Mouse (Mus musculus) heart, embryonic 14.5 days (tissue): Measurements from ENCODE around the gene Nrk. TPM values are rescaled to one million over a fixed set of nuclear protein-coding genes. Genes with fewer than 3 reads are reported as not detected.

Source experiments
- ATAC-seq: fragments of 200-750 bp; cut with Nextera tagmentation; 2 replicates; pipeline ENCODE4 v1.8.0; 2017; ENCODE audit warnings: low read depth, moderate TSS enrichment; ENCODE audit not compliant: insufficient number of reproducible peaks, insufficient read depth, low FRiP score
- H3K27ac ChIP-seq, 2 experiments: fragments of 200-500 bp in 1 of 2; fragments of 300-500 bp in 1 of 2; sonication (generic) in 1 of 2; replicated peaks in 1 of 2; 2 replicates each; pipeline ENCODE4 v1.5.1; 2012 to 2014; ENCODE audit warnings: low read depth in 2 of 2, low read length in 2 of 2, control low read depth in 1 of 2, mild to moderate bottlenecking in 1 of 2, mixed read lengths in 1 of 2; ENCODE audit not compliant: control insufficient read depth in 1 of 2, insufficient read depth in 1 of 2
- H3K27me3 ChIP-seq: fragments of 300-500 bp; sonication (generic); 2 replicates; pipeline ENCODE4 v1.6.1; 2014; ENCODE audit warnings: mild to moderate bottlenecking, low read length, control low read depth; ENCODE audit not compliant: control insufficient read depth, insufficient read depth
- H3K36me3 ChIP-seq: fragments of 300-500 bp; sonication (generic); 2 replicates; pipeline ENCODE4 v1.6.1; 2014; ENCODE audit warnings: mild to moderate bottlenecking, control low read depth, low read length, mixed read lengths; ENCODE audit not compliant: control insufficient read depth, insufficient read depth
- H3K4me1 ChIP-seq, 2 experiments: fragments of 200-500 bp in 1 of 2; fragments of 300-500 bp in 1 of 2; sonication (generic) in 1 of 2; 2 replicates each; pipeline ENCODE4 v1.6.1; 2012 to 2014; ENCODE audit warnings: low read length in 2 of 2, control low read depth in 1 of 2, mixed read lengths in 1 of 2; ENCODE audit not compliant: control insufficient read depth in 2 of 2, insufficient read depth in 2 of 2
- H3K4me2 ChIP-seq: fragments of 300-500 bp; sonication (generic); 2 replicates; pipeline ENCODE4 v1.6.1; 2014; ENCODE audit warnings: mild to moderate bottlenecking, low read length
- H3K4me3 ChIP-seq, 2 experiments: fragments of 200-500 bp in 1 of 2; fragments of 300-500 bp in 1 of 2; sonication (generic) in 1 of 2; 2 replicates each; pipeline ENCODE4 v1.5.1; 2012 to 2014; ENCODE audit warnings: low read length in 2 of 2, mild to moderate bottlenecking in 2 of 2, control low read depth in 1 of 2, low read depth in 1 of 2, moderate library complexity in 1 of 2; ENCODE audit not compliant: control insufficient read depth in 1 of 2, insufficient read depth in 1 of 2
- H3K9ac ChIP-seq: fragments of 300-500 bp; sonication (generic); 2 replicates; pipeline ENCODE4 v1.6.1; 2014; ENCODE audit warnings: mild to moderate bottlenecking, low read length
- H3K9me3 ChIP-seq: fragments of 300-500 bp; sonication (generic); 2 replicates; pipeline ENCODE4 v1.6.1; 2016; ENCODE audit warnings: low read length, control low read depth; ENCODE audit not compliant: control insufficient read depth
- WGBS: fragments of 180-500 bp; shearing (Covaris S2); extraction: QIAGEN DNeasy Blood & Tissue Kit; methylation state at CpG from one replicate; pipeline ENCODE4 v1.1.7; 2014; 5-methylcytosine and 5-hydroxymethylcytosine counted together
- polyA plus RNA-seq: library from polyadenylated mRNA; unstranded; fragments of >200 nt; fragmentation: Nextera tagmentation; extraction: Ambion mirVana; gene quantifications from 2 replicates; pipeline ENCODE4 v1.2.1, GENCODE M21; 2014

Gene Nrk
- 37.2 and 44.9 TPM in 2 replicates for polyA plus RNA-seq

DNA sequence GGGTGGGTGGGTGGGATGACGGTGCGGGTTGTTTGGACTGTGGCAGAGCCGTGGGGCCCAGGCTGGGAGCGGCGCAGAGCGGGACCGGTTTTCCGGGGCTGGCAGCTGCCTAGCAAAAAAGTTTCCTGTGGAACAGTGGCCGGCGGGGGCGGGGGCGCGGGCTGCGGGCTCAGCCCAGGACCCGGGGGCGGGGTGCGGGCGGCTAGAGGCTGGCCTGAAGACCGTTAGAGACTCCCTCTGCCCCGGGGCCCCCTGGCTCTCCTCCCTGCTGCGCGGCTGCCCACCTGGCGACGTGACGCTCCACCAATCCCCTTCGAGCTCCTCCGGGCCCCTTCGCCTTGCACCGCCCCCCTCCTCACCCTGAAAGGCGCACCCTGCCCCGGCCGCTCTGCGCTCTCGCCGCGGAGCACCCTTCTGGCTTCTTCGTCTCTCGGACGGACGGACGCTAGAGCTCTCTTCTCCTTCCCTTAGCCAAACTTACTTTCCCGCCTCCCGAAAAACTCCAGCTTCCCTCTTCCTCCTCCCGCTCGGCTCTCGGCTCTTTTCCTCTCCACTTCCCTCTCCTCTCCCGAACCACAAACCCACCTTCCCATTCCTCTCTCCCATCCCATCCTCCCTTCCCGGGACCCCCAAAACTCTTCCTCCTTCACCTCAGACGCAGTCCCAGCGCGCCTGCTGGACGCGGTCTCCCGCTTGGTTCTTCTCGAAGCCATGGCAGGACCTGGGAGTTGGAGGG is at the start of gene Nrk:
Gene Nrk (plus strand): TSS at position 390 of the 736 bp plus-strand sequence.
- Histone ChIP-seq H3K4me1 (no peaks in the 10 kb centered on the region), H3K27me3 (no peaks in the 10 kb centered on the region), H3K9me3 (no peaks in the 10 kb centered on the region), H3K4me2 (peak within 1 kb of the TSS; percentile 81), H3K9ac (peak within 1 kb of the TSS; percentile 68), H3K36me3 (no peaks in the 10 kb centered on the region), H3K4me3 (peak within 1 kb of the TSS; percentile 51 to 62), H3K27ac (peak within 1 kb of the TSS; percentile 59 to 62)
- ATAC-seq: peak; percentile 95
- WGBS: 19% methylated on average over 44 of the region's 55 CpGs

DNA sequence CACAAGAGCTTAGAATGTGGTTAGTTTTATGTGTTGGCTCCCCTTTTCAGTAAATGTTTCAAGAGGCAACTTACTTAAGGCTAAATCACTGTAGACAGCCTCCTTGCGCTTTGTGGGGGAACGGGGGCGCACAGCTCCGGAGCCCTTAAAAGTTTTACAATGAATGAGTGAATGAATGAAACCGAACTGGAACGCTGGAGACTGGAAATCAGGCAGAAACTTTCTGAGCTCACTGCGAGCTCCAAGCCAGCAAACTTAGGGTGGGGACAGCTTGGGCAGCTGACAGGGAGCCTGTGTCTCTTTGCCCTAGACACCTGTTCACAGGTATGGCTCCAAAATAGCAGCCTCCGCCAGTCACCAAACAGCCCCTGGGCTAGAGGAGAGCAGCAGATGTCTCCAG is 864 bp upstream of the Nrk start:
- H3K27ac ChIP-seq: peak overlapping the region in 1 of 2 experiments; percentile 27; a peak in 2 of 4 replicates
- H3K36me3 ChIP-seq: no peaks in the 10 kb centered on the region
- peak overlapping the region; percentile 81 for H3K4me2 ChIP-seq
- WGBS: 25% methylated on average over 8 of the region's 8 CpGs
- no peaks in the 10 kb centered on the region for H3K27me3 ChIP-seq
- ATAC-seq: no peak
- H3K4me3 ChIP-seq: peak overlapping the region; percentile 42 to 51
- H3K9me3 ChIP-seq: no peaks in the 10 kb centered on the region
- H3K9ac ChIP-seq: peak overlapping the region; percentile 50
- H3K4me1 ChIP-seq: no peaks in the 10 kb centered on the region

DNA sequence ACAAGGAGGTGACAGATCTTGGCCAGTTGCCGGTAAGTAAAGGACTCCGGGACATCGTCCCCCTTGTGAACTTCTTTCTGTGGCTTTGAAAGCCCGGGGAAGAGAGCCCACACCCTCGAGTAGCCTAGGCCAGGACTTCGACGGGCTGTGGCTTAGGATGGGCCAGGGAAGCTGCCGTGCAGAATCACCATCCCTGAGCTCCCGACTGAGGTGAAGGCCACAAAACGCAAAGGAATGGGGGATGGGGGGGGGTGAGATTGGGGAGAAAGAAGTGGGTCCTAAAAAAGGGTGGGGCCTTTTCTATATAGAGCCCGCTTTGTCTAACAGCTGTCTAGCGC is 516 bp downstream of the Nrk start:
- no peaks in the 10 kb centered on the region for H3K4me1 ChIP-seq
- H3K4me3 ChIP-seq: peak overlapping the region; percentile 51 to 62
- no peaks in the 10 kb centered on the region for H3K36me3 ChIP-seq
- WGBS: 36% methylated on average over 12 of the region's 12 CpGs
- ATAC-seq: no peak
- H3K27me3 ChIP-seq: no peaks in the 10 kb centered on the region
- peak overlapping the region; percentile 81 for H3K4me2 ChIP-seq
- H3K27ac ChIP-seq: peak overlapping the region; percentile 59 to 62
- no peaks in the 10 kb centered on the region for H3K9me3 ChIP-seq
- peak overlapping the region; percentile 68 for H3K9ac ChIP-seq

DNA sequence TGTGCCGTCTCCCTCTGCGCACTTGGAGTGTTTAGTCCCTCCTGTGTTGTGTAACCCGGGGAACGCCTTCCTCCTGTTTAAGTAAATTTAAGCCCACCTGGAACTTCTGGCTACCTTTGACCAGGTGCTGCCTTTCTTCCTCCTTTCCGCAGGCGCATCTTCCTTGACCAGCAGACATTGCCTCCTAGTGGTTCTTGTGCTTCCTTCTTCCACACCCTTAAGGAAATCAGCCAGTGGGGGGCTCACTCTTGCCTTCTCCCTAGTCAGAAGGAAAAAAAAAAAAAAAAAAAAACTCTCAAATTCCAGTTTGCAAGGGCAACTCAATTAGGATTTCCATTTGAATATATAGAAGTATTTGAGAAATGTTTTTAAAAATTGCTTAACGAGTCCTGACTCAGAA is 4.8 kb downstream of the Nrk start:
- 62% methylated on average over 7 of the region's 7 CpGs for WGBS
- Histone ChIP-seq H3K36me3 (no peaks in the 10 kb centered on the region), H3K27me3 (no peaks in the 10 kb centered on the region), H3K27ac (no peak overlapping the region), H3K4me3 (no peak overlapping the region), H3K9ac (no peak overlapping the region), H3K9me3 (no peaks in the 10 kb centered on the region), H3K4me2 (no peak overlapping the region), H3K4me1 (no peaks in the 10 kb centered on the region)
- ATAC-seq: no peak

DNA sequence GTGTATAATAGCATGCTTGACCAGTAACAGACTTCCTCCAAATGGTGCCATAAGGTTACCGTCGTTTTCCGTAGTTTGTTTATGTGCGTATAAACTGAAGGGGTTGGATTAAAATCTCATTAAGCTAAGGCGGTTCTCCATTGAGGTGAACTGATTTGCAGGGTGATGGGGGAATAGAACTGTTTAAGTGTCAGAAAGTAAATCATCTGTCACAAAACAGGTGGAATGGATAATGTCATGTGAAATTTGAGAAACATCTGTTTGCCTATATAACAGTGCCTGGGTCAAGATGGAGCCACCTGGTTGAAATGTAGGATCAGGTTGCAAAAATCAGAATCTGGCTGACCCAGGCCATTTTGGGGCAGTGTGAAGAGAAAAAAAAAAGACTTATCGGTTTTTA is 29.7 kb downstream of the Nrk start:
- no peaks in the 10 kb centered on the region for H3K27me3 ChIP-seq
- H3K4me3 ChIP-seq: no peak overlapping the region
- H3K27ac ChIP-seq: no peak overlapping the region
- no peak for ATAC-seq
- H3K9ac ChIP-seq: no peak overlapping the region
- no peaks in the 10 kb centered on the region for H3K36me3 ChIP-seq
- 89% methylated on average over 6 of the region's 6 CpGs for WGBS
- no peaks in the 10 kb centered on the region for H3K9me3 ChIP-seq
- no peak overlapping the region for H3K4me2 ChIP-seq
- H3K4me1 ChIP-seq: no peaks in the 10 kb centered on the region

DNA sequence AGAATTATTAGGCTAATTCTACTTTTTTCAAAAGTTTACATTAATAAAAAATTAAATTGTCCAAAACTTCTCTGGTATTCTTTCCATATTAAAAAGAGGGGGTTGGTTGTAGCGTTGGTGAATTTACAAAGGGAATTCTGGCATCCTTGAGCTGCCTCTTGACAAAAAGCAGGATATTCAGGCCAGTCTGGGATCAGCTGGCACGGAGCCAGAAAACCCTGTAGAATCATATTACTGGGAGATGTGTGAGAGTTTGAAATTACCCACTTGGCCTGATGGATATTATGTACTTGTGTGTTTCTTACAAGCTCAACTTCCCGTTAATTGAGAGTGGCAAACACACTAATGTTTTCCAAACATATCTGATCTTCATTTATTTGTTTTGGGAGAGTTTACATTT is 46.5 kb downstream of the Nrk start:
- Histone ChIP-seq H3K4me2 (no peak overlapping the region), H3K9me3 (no peaks in the 10 kb centered on the region), H3K9ac (no peak overlapping the region), H3K27ac (no peak overlapping the region), H3K4me3 (no peak overlapping the region), H3K27me3 (no peaks in the 10 kb centered on the region), H3K36me3 (0 out of 2 replicates have a peak, but pooled peaks cover 4% of the 10 kb centered on the region), H3K4me1 (no peaks in the 10 kb centered on the region)
- ATAC-seq: no peak
- WGBS: 24% methylated on average over 3 of the region's 3 CpGs

DNA sequence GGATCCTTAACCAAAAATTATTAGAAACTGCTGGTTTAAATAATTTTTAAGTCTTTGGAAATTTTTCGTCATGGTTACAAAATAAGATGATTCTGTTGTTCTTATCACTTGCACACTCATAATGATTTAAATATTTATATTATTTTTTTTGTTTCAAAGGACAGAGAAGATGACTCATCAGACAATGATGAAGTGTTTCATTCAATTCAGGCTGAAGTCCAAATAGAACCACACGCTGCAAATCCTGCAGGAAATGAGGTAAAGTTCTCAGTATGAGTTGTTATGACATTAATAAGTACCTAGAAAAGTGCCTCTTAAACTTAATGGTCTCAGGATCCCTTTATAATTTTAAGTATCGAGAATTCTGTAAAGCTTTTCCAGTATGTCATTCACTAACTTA is 64.3 kb downstream of the Nrk start:
- H3K4me1 ChIP-seq: no peaks in the 10 kb centered on the region; a peak in 1 of 4 replicates
- H3K9me3 ChIP-seq: no peaks in the 10 kb centered on the region

DNA sequence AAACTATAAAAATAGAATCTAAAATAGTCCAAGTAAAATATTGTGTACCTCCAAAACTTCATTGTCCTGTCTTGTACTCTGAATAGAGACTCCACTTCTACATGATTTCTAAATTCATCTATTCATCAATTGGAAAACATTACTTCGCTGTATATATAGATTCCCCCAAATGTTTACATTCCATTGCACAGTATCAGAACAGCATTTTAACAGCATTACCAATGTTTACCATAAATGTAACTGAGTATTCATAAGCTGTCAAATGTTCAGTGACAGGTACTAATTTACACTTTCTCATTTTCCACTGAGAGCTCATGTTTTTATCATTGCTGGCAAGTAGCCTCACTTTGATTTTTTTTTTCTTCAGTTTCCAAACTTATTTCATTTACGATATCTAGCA is 65.0 kb downstream of the Nrk start:
- H3K4me2 ChIP-seq: no peak overlapping the region
- 0 out of 2 replicates have a peak, but pooled peaks cover 4% of the 10 kb centered on the region for H3K36me3 ChIP-seq
- no peaks in the 10 kb centered on the region for H3K27me3 ChIP-seq
- no peak overlapping the region for H3K9ac ChIP-seq
- H3K27ac ChIP-seq: no peak overlapping the region
- H3K4me1 ChIP-seq: no peaks in the 10 kb centered on the region; a peak in 1 of 4 replicates
- no peak for ATAC-seq
- no peak overlapping the region for H3K4me3 ChIP-seq
- no peaks in the 10 kb centered on the region for H3K9me3 ChIP-seq
- 82% methylated on average over 2 of the region's 2 CpGs for WGBS

More for the DNA sequence above, 64.3 kb downstream of the Nrk start:
- ATAC-seq: no peak
- Histone ChIP-seq H3K27me3 (no peaks in the 10 kb centered on the region), H3K4me3 (no peak overlapping the region), H3K4me2 (no peak overlapping the region), H3K27ac (no peak overlapping the region), H3K36me3 (0 out of 2 replicates have a peak, but pooled peaks cover 6% of the 10 kb centered on the region), H3K9ac (no peak overlapping the region)
- 55% methylated on average over 3 of the region's 3 CpGs for WGBS
